Mouse (Mus musculus) MEL (cell line): Measurements from ENCODE around the gene Wdsub1. TPM values are rescaled to one million over a fixed set of nuclear protein-coding genes. Genes with fewer than 3 reads are reported as not detected.

Experiments
- DNase-seq: peaks from one replicate; pipeline ENCODE4 v3.0.0; 2011; ENCODE audit warnings: low read depth, low spot score
- H3K27ac ChIP-seq: 2 replicates; pipeline ENCODE4 v1.5.1; 2012; ENCODE audit warnings: low read depth, mild to moderate bottlenecking, control low read depth, low read length, moderate library complexity; ENCODE audit not compliant: control insufficient read depth
- H3K27me3 ChIP-seq, 2 experiments: fragments of 150-350 bp in 1 of 2; sonication (generic) in 1 of 2; 2 replicates each; pipeline ENCODE4 v1.6.1; 2012; ENCODE audit warnings: low read length in 2 of 2, mild to moderate bottlenecking in 2 of 2, improper control_type of control experiment in 1 of 2, moderate library complexity in 1 of 2; ENCODE audit not compliant: insufficient read depth in 2 of 2, control insufficient read depth in 1 of 2
- H3K36me3 ChIP-seq, 2 experiments: 2 replicates each; pipeline ENCODE4 v1.6.1; 2012 to 2014; ENCODE audit warnings: low read length in 2 of 2, improper control_type of control experiment in 1 of 2, inconsistent platforms in 1 of 2, mild to moderate bottlenecking in 1 of 2; ENCODE audit not compliant: insufficient read depth in 2 of 2, control insufficient read depth in 1 of 2
- H3K4me1 ChIP-seq, 2 experiments: fragments of 150-350 bp in 1 of 2; sonication (generic) in 1 of 2; 2 replicates each; pipeline ENCODE4 v1.6.1; 2012; ENCODE audit warnings: low read length in 2 of 2, improper control_type of control experiment in 1 of 2, mild to moderate bottlenecking in 1 of 2; ENCODE audit not compliant: insufficient read depth in 2 of 2, control insufficient read depth in 1 of 2
- H3K4me3 ChIP-seq, 2 experiments: fragments of 150-350 bp in 1 of 2; sonication (generic) in 1 of 2; 2 replicates each; pipeline ENCODE4 v1.5.1; 2012; ENCODE audit warnings: low read depth in 2 of 2, low read length in 2 of 2, mild to moderate bottlenecking in 2 of 2, moderate library complexity in 2 of 2, control low read depth in 1 of 2, improper control_type of control experiment in 1 of 2; ENCODE audit not compliant: control insufficient read depth in 1 of 2, insufficient read depth in 1 of 2
- H3K79me2 ChIP-seq: 2 replicates; pipeline ENCODE4 v1.6.1; 2012; ENCODE audit warnings: mild to moderate bottlenecking, low read length, moderate library complexity; ENCODE audit not compliant: control insufficient read depth, poor library complexity, insufficient read depth
- H3K9ac ChIP-seq: 2 replicates; pipeline ENCODE4 v1.6.1; 2012; ENCODE audit warnings: low read depth, mild to moderate bottlenecking, control low read depth, low read length, moderate library complexity; ENCODE audit not compliant: control insufficient read depth, poor library complexity, severe bottlenecking
- H3K9me3 ChIP-seq: fragments of 150-350 bp; sonication (generic); replicated peaks from 2 replicates; pipeline ENCODE4 v1.6.1; 2012; ENCODE audit warnings: mild to moderate bottlenecking, low read length, improper control_type of control experiment, moderate library complexity; ENCODE audit not compliant: insufficient read depth
- CHD1 ChIP-seq: IDR thresholded peaks from 2 replicates; pipeline ENCODE4 v1.6.1; 2012; ENCODE audit warnings: low read depth, mild to moderate bottlenecking, inconsistent platforms, low read length, improper control_type of control experiment
- GABPA ChIP-seq: IDR thresholded peaks from 2 replicates; pipeline ENCODE4 v1.6.1; 2012; ENCODE audit warnings: low read depth, mild to moderate bottlenecking, inconsistent platforms, low read length, improper control_type of control experiment, moderate library complexity
- GATA1 ChIP-seq: IDR thresholded peaks from 2 replicates; pipeline ENCODE4 v1.6.1; 2011; ENCODE audit warnings: low read depth, low read length, improper control_type of control experiment
- KAT2A ChIP-seq: conservative IDR thresholded peaks from 2 replicates; pipeline ENCODE4 v1.6.1; 2012; ENCODE audit warnings: low read depth, low read length, improper control_type of control experiment, inconsistent platforms
- NRF1 ChIP-seq: IDR thresholded peaks from 2 replicates; pipeline ENCODE4 v1.6.1; 2014; ENCODE audit warnings: low read depth, mild to moderate bottlenecking, inconsistent platforms, low read length, improper control_type of control experiment, moderate library complexity; ENCODE audit not compliant: poor library complexity, insufficient read depth, severe bottlenecking
- RAD21 ChIP-seq: IDR thresholded peaks from 2 replicates; pipeline ENCODE4 v1.6.1; 2011; ENCODE audit warnings: mild to moderate bottlenecking, low read depth, low read length, improper control_type of control experiment
- SIN3A ChIP-seq: IDR thresholded peaks from 2 replicates; pipeline ENCODE4 v1.6.1; 2012; ENCODE audit warnings: low read length, improper control_type of control experiment, inconsistent platforms
- TAL1 ChIP-seq: IDR thresholded peaks from 2 replicates; pipeline ENCODE4 v1.6.1; 2012; ENCODE audit warnings: mild to moderate bottlenecking, inconsistent platforms, low read length, moderate library complexity, mixed read lengths
- USF1 ChIP-seq: IDR thresholded peaks from 2 replicates; pipeline ENCODE4 v1.6.1; 2014; ENCODE audit warnings: low read depth, mild to moderate bottlenecking, inconsistent platforms, low read length, improper control_type of control experiment, moderate library complexity
- polyA plus RNA-seq, 2 experiments: library from polyadenylated mRNA; stranded (reverse) in 1 of 2; unstranded in 1 of 2; fragments of >175 nt in 1 of 2; fragments of >200 nt in 1 of 2; gene quantifications; 2 replicates each; pipeline versions ENCODE4 v1.2.1 to v1.2.4; 2012; ENCODE audit warnings: low replicate concordance in 2 of 2, low read depth in 1 of 2; ENCODE audit not compliant: insufficient read length in 2 of 2, insufficient read depth in 1 of 2, missing spikeins in 1 of 2
- total RNA-seq: library from RNA; depleted of rRNA; stranded (reverse); fragments of 300-350 nt; gene quantifications from 2 replicates; pipeline ENCODE4 v1.2.3, GENCODE M21; 2012

The Wdsub1 gene
- total and polyA plus RNA-seq, 3 experiments = 16.5 to 19.5 TPM; not detected in 1

DNA sequence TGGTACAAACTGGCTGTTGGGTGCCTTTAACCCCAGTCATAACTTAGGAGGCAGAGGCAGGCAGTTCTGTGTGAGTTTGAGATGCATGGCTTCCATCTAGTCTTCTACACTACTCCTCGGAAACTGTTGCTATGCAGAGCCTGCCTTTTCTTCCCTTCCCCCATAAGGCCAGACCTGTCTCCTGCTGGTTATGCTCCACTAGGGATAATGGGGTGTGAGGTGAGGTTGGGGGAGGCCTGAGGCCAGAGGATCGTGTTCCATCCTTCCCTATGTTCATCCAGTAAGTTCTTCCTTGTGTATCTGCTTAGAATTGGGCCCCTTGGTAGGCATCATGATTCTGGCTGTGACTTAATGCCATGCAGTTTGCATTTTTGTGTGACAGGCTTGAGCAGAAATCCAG is 76.8 kb downstream of the Wdsub1 start:
- H3K36me3 ChIP-seq = no peaks in the 10 kb centered on the region
- no peak for DNase-seq
- H3K79me2 ChIP-seq = no peaks in the 10 kb centered on the region
- H3K9me3 ChIP-seq = no peaks in the 10 kb centered on the region
- no peak overlapping the region for H3K4me3 ChIP-seq
- H3K27ac ChIP-seq = no peak overlapping the region
- no peak overlapping the region for H3K9ac ChIP-seq
- H3K27me3 ChIP-seq = no peaks in the 10 kb centered on the region
- no peaks in the 10 kb centered on the region; a peak in 1 of 4 replicates for H3K4me1 ChIP-seq
- no peak for TF ChIP-seq CHD1
- TF ChIP-seq TAL1 = no peak
- TF ChIP-seq NRF1 = no peak
- TF ChIP-seq GABPA = no peak
- TF ChIP-seq USF1 = no peak
- no peak for TF ChIP-seq SIN3A
- TF ChIP-seq GATA1 = no peak
- no peak for TF ChIP-seq KAT2A
- TF ChIP-seq RAD21 = no peak

DNA sequence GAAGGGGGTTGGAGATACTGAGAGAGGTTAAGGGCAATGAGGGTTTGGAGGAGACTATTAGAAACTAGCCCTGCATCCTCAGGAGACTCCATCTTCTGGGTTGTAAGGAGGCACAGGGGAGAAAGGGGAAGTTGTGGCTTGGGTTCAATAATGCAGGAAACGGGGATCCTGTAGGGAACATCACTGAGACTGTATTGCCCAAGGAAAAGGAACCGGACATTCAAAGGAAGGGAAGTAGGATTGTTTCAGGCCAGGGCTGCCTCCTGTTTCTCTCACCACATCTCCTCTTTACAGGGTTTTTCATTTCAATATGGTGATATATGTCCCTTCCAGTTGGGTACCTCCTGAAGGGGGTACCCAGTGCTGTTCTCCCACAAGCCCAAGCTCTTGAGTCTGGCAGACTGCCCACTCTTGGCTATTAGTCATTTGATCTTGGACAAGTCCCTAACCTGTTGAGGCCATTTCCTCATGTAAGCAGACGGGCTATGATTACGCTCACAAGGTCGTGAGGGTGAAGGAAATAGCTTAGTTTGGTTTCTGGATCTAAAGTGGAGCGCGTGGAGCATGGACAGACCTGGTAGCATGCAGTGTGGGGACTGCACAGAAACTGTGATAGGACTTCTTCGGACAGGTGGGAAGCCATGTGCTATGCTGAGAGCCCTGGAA is 79.5 kb downstream of the Wdsub1 start:
- no peaks in the 10 kb centered on the region for H3K27me3 ChIP-seq
- no peak overlapping the region for H3K27ac ChIP-seq
- H3K36me3 ChIP-seq = no peaks in the 10 kb centered on the region
- H3K9me3 ChIP-seq = no peaks in the 10 kb centered on the region
- H3K79me2 ChIP-seq = no peaks in the 10 kb centered on the region
- H3K4me3 ChIP-seq = no peak overlapping the region
- DNase-seq = peak; percentile 4
- H3K4me1 ChIP-seq = no peaks in the 10 kb centered on the region; a peak in 1 of 4 replicates
- H3K9ac ChIP-seq = no peak overlapping the region
- TF ChIP-seq GABPA = no peak
